In the genomic region with DNA sequence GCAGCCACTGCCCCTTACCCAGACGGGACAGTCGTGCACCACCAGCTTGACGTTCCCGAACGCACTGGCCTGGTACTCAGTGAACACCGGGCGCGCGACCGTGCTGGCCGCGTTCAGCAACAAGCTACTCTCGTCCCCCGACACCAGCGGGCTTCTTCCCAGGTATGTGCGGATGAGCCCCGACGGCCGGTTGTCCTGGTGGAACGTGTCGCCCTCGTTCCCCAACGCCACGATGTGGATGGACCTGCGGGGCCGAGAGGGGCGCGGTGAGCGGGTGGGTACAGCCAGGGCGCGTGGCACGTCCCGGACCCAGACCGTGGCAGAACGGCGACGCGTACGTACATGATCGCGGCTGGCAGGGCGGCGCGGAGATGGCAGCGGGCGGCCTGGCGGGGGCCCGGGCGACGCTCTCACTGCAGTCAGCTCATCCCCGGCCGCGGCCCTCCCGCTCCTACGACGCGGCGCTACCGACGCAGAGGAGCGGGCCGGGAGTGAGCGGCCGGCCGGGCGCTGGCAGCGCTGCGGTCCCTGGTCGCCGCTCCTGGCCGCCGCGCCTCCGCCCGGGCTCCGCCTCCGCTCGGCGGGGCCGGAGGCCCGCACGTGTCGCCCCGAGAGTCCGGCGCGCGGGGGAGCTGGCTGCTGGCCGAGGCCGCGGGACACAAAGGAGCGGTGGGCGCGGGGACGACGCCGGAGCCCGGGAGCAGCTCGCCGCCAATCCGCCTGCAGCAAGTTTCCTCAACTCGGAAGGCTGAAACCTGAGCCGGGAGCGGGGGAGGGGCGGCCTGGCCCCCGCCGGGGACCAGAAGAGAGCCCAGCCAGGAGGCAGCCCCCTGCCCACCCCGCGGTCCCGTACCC, we compare ENCODE assay signal across 8 mouse cellular contexts. TPM values are rescaled to one million over a fixed set of nuclear protein-coding genes. Genes with fewer than 3 reads are reported as not detected.
DNase-seq lines count a peak whose midpoint lies in the region; ATAC-seq and TF ChIP-seq lines count a peak whose summit lies in the region.

A gene (minus strand): TSS at position 737 of the 855 bp plus-strand sequence.

- H3K27ac ChIP-seq in hindbrain, postnatal 0 days, result peak within 1 kb of the TSS; percentile 97

- peak within 1 kb of the TSS; percentile 82 for H3K4me3 ChIP-seq in hindbrain, postnatal 0 days (ENCODE audit: low read length)

- H3K36me3 ChIP-seq in hindbrain, postnatal 0 days (ENCODE audit: insufficient read depth, low read length), result peaks cover 6% of the 10 kb centered on the region; the same call in 1 of the 2 replicates

- no peak; the same call in 1 of the 2 replicates for TF ChIP-seq CTCF in hindbrain, postnatal 0 days (IDR thresholded peaks at IDR 0.05; ENCODE audit: low read depth)

- H3K4me2 ChIP-seq in hindbrain, postnatal 0 days (ENCODE audit: low read depth, low read length), result peak within 1 kb of the TSS; percentile 72

- H3K27me3 ChIP-seq in hindbrain, postnatal 0 days (ENCODE audit: insufficient read depth, low read length), result no peaks in the 10 kb centered on the region

- H3K4me1 ChIP-seq in hindbrain, postnatal 0 days (ENCODE audit: insufficient read depth, low read length), result no peaks in the 10 kb centered on the region; the same call in 1 of the 2 replicates

- H3K9ac ChIP-seq in hindbrain, postnatal 0 days (replicated peaks; ENCODE audit: low read length), result peak within 1 kb of the TSS; percentile 91

- DNase-seq in adrenal gland, adult 2 months, result peak; percentile 85
- peak; percentile 85 for DNase-seq in gastrocnemius, postnatal 10 days
- DNase-seq in hindbrain, postnatal 0 days (ENCODE audit: low spot score), result peak; percentile 81
- DNase-seq in left cerebral cortex, adult 18-20 months (ENCODE audit: low spot score in 2 of 2), result peak; percentile 64 to 70
- peak; percentile 80 to 87 for DNase-seq in lung, postnatal 4 days
- peak; percentile 56 to 77 for DNase-seq in right cerebral cortex, adult 2 months (ENCODE audit: low spot score in 2 of 2)
- no peak for DNase-seq in T-cell, adult 2 months (ENCODE audit: low spot score)

- ATAC-seq in common myeloid progenitor, adult 5-6 weeks (replicated peaks; ENCODE audit: low read depth, poor library complexity, severe bottlenecking), result peak; percentile 61
- peak; percentile 90 for ATAC-seq in hindbrain, postnatal 0 days

- H3K9me3 ChIP-seq in hindbrain, postnatal 0 days (ENCODE audit: low read length), result no peaks in the 10 kb centered on the region

- WGBS in hindbrain, postnatal 0 days, result 2% methylated on average over 103 of the region's 110 CpGs

RNA-seq across cellular contexts. Expression of the gene that starts here (rescaled TPM):
- total RNA-seq in adrenal gland, adult 2 months (2021), result 10 to 100 TPM in 1 of 2 experiments, 1 to 10 TPM in 1; 3.6 to 11.8 TPM
- polyA plus RNA-seq in adrenal gland, adult 2 months (2012; rRNA removed), result 5.8 and 8.8 TPM in 2 replicates
- total RNA-seq in common myeloid progenitor, adult 5-6 weeks (2017), result 11.6 and 33.7 TPM in 2 replicates
- 10 to 100 TPM; 23.1 to 26.0 TPM for total RNA-seq in gastrocnemius, postnatal 10 days (2021)
- total RNA-seq in hindbrain, postnatal 0 days (2014; rRNA removed), result 30.8 and 34.9 TPM in 2 replicates
- polyA plus RNA-seq in hindbrain, postnatal 0 days (2015; fragmentation: Nextera tagmentation; extraction: Ambion mirVana), result 14.1 and 14.2 TPM in 2 replicates
- total RNA-seq in left cerebral cortex, adult 18-20 months (2021), result 10 to 100 TPM; 15.9 to 16.7 TPM
